Mouse (Mus musculus): Measurements from ENCODE around the gene Ccer2. TPM values are rescaled to one million over a fixed set of nuclear protein-coding genes. Genes with fewer than 3 reads are reported as not detected.
A peak's percentile ranks its signal among the peaks of the same experiment; 100 is the strongest.

Gene Ccer2
- polyA plus RNA-seq, 1 experiment from 2014 or later: 0.54 TPM

DNA sequence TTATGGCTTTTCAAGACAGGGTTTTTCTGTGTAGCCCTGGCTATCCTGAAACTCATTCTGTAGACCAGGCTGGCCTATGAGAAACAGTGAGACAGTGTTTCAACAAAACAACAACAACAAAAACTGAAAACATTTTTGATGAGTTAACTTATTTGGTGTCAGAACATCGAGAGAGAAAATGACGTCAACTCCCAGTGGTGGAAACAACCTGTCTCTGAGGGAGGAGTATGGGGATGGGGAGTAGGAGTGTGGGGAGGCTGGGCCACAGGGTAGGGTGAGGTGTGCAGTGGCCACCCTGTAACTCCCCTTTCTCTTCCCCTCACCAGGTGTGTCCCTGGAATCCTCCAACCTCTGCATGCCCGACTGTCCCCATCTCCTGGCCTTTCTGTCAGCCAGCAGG lies 38.5 kb downstream of the Ccer2 start:
- 84% methylated on average over 3 of the region's 3 CpGs for WGBS
- no peaks in the 10 kb centered on the region for H3K27me3 ChIP-seq
- no peak overlapping the region for H3K4me3 ChIP-seq
- no peak overlapping the region for H3K9ac ChIP-seq
- H3K9me3 ChIP-seq: no peaks in the 10 kb centered on the region
- H3K4me2 ChIP-seq: no peak overlapping the region
- no peak for ATAC-seq (ENCODE audit: low FRiP score, low read depth)
- H3K27ac ChIP-seq (replicated peaks): no peak overlapping the region
- no peaks in the 10 kb centered on the region for H3K36me3 ChIP-seq
- peaks cover 6% of the 10 kb centered on the region; the same call in 1 of the 2 replicates for H3K4me1 ChIP-seq (replicated peaks)

DNA sequence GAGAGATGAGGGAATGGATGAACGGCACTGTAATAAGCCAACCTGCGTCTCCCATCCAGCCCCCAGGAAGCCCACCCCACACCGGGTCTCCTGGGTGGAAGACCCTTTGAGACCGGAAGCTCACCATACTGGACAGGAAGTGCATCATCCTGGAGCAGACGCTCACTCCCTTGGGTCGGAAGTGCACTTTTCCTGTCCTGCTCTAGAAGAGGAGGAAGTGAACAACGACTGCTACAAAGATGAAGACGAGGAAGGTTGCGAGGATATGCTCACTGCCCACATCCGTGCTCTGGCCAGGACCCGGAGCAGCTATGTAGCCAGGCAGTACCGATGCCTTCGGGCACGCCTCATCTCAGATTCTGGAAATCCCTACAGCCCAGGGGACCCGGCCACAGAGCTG lies 39.9 kb downstream of the Ccer2 start:
- Histone ChIP-seq H3K27me3 (no peaks in the 10 kb centered on the region), H3K4me1 (replicated peaks) (peaks cover 6% of the 10 kb centered on the region; the same call in 1 of the 2 replicates), H3K36me3 (no peaks in the 10 kb centered on the region), H3K9me3 (no peaks in the 10 kb centered on the region), H3K4me3 (peak overlapping the region; percentile 8; the same call in 1 of the 2 replicates), H3K4me2 (peak overlapping the region; percentile 47), H3K9ac (no peak overlapping the region), H3K27ac (replicated peaks) (no peak overlapping the region)
- 84% methylated on average over 15 of the region's 15 CpGs for WGBS
- ATAC-seq (ENCODE audit: low FRiP score, low read depth): no peak

DNA sequence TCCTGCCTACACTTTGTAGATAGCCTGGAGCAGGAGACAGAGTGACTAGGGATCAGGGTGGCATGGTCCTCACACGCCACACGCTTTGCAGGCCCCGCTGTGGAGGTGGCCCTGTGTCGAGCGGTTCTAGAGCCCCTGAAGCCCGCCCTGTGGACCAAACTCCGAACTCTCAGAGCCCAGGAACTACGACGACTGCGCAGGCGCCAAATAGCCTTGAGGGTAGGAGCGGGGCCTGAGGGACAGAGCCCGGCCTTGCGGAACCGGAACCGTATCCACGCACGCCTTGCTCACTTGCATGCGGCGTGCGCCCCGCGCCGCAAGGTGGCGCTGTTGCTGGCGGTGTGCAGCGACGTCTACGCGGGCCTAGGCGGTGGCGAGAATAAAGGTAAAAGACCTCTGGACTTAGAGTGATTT lies 40.6 kb downstream of the Ccer2 start:
- Histone ChIP-seq H3K27me3 (no peaks in the 10 kb centered on the region), H3K9me3 (no peaks in the 10 kb centered on the region), H3K4me3 (peak overlapping the region; percentile 8), H3K9ac (peak overlapping the region; percentile 17; the same call in 1 of the 2 replicates), H3K4me2 (peak overlapping the region; percentile 47), H3K27ac (replicated peaks) (no peak overlapping the region), H3K4me1 (replicated peaks) (peaks cover 6% of the 10 kb centered on the region; the same call in 1 of the 2 replicates), H3K36me3 (no peaks in the 10 kb centered on the region)
- 11% methylated on average over 32 of the region's 32 CpGs for WGBS
- ATAC-seq (ENCODE audit: low FRiP score, low read depth): peak; percentile 73

DNA sequence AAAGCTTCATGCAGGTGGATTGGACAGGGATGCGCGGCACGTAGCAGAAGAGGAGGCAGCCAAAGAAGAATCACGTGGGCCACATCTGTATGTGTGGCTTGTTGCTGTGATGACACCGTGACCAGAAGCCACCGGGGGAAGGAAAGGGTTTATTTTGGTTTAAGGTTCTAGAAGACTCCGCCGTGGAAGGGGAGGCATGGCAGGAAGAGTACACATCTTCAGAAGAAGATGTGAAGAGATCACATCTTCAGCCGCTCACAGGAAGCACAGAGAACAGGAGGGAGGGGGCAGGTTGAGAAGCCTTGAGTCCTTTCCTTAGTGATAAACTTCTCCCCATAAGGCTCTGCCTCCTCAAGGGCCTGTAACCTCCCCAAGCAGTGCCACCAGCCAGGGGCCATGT lies 44.0 kb downstream of the Ccer2 start:
- H3K4me3 ChIP-seq: no peak overlapping the region
- H3K9ac ChIP-seq: no peak overlapping the region
- H3K4me1 ChIP-seq (replicated peaks): peaks cover 16% of the 10 kb centered on the region
- H3K9me3 ChIP-seq: no peaks in the 10 kb centered on the region
- 96% methylated on average over 9 of the region's 9 CpGs for WGBS
- H3K27me3 ChIP-seq: no peaks in the 10 kb centered on the region
- H3K27ac ChIP-seq (replicated peaks): no peak overlapping the region
- no peaks in the 10 kb centered on the region for H3K36me3 ChIP-seq
- ATAC-seq (ENCODE audit: low FRiP score, low read depth): no peak
- H3K4me2 ChIP-seq: no peak overlapping the region

DNA sequence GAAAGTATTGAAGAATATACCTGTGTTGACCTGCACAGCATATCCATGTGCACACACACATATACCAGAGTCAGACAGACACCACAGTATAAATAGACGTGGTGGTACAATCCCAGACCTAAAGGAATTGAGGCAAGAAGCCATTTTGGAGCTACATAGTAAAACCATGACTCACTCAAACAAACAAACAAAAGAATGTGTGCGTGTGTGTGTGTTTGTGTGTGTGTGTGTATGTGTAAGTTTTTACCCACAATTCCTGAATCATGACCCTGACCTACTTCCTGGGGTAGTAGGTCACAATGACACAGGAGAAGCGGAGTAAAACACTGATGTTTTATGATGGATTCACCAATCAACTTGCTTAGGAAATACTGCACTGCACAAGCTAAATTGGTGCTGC lies 45.5 kb downstream of the Ccer2 start:
- ATAC-seq (ENCODE audit: low FRiP score, low read depth): no peak
- H3K4me1 ChIP-seq (replicated peaks): peaks cover 15% of the 10 kb centered on the region
- H3K4me3 ChIP-seq: no peak overlapping the region
- no peaks in the 10 kb centered on the region for H3K36me3 ChIP-seq
- no peak overlapping the region for H3K4me2 ChIP-seq
- no peak overlapping the region for H3K27ac ChIP-seq (replicated peaks)
- H3K27me3 ChIP-seq: no peaks in the 10 kb centered on the region
- no peaks in the 10 kb centered on the region for H3K9me3 ChIP-seq
- H3K9ac ChIP-seq: no peak overlapping the region
- 75% methylated on average over 3 of the region's 3 CpGs for WGBS

DNA sequence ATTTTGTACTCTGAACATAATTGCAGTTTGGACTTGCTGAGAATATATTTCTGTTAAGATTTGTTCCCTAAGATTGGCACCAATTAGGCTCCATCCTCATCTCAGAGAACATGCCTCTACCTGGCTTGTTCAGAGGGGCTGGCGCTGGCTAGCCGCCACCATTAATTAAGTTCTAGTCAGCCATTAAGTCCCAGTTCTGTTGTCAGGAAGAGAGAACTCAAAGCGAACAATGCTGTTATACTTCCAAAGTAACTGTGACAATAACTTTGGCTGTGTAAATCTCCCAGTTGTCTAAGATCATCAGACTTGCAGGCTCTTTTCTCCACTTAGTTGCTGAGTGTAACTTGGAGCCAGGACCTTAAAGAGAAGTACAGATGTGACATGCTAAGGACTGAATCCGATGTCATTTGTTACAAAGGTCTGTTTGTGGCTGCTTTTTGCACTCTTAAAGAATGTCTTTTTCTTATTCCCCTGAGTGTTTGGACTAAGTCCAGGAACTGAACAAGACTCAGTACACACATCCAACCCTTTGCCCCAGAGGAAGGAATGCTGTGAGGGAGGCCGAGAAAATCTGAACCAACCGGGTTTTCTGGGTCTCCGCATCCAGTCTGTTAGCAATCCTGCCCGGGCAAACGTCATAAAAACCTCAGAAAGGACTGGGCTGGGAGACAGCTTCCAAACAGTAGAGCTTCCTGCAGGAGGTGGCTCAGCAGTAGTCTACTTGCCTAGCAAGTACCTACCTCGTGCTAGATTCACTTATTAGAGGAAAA lies 46.1 kb downstream of the Ccer2 start:
- Histone ChIP-seq H3K36me3 (no peaks in the 10 kb centered on the region), H3K27ac (replicated peaks) (peak overlapping the region; percentile 50; the same call in 1 of the 2 replicates), H3K27me3 (no peaks in the 10 kb centered on the region), H3K4me1 (replicated peaks) (peaks cover 10% of the 10 kb centered on the region), H3K4me3 (no peak overlapping the region), H3K4me2 (no peak overlapping the region), H3K9ac (no peak overlapping the region), H3K9me3 (no peaks in the 10 kb centered on the region)
- 26% methylated on average over 10 of the region's 10 CpGs for WGBS
- 0 out of 2 replicates have a peak, but pooled peaks have one; percentile 24 for ATAC-seq (ENCODE audit: low FRiP score, low read depth)

DNA sequence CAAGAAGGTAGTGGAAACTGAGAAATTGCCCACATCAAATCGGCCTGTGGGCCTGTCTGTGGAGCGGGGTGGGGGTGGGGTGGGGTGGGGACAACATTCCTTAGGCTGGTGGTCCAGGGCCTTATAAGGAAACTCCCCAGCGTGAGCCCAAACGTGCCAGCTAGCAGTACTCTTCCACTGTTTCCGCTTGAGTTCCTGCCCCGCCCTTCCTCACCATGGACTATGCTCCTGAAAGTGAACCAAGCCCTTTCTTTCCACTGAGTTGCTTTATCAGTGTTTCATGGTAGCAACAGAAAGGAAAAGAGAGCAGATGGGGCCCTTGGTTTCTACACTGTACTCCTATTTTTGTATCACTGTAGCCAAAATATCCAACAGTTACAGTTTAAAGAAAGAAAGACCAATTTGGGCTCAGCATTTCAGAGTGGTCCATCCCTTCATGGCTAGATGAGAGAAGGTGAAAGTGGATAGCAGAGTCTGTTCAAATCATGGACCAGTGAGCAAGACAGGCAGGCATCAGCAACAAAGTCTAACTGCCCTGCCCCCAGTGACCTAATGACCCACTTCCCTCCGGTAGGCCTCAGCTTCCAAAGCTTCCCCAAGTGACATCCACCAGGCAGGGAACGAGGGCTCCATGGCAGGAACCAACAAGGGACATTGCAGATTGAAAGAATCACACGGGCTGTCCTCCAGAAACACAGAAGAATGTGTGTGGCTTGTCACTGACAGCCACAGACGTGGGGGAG lies 47.0 kb downstream of the Ccer2 start:
- no peak overlapping the region for H3K9ac ChIP-seq
- no peak overlapping the region for H3K4me3 ChIP-seq
- no peak for ATAC-seq (ENCODE audit: low FRiP score, low read depth)
- WGBS: 8% methylated on average over 10 of the region's 10 CpGs
- no peaks in the 10 kb centered on the region for H3K27me3 ChIP-seq
- peaks cover 15% of the 10 kb centered on the region for H3K4me1 ChIP-seq (replicated peaks)
- H3K27ac ChIP-seq (replicated peaks): peak overlapping the region; percentile 50; the same call in 1 of the 2 replicates
- H3K36me3 ChIP-seq: no peaks in the 10 kb centered on the region
- no peaks in the 10 kb centered on the region for H3K9me3 ChIP-seq
- no peak overlapping the region for H3K4me2 ChIP-seq

DNA sequence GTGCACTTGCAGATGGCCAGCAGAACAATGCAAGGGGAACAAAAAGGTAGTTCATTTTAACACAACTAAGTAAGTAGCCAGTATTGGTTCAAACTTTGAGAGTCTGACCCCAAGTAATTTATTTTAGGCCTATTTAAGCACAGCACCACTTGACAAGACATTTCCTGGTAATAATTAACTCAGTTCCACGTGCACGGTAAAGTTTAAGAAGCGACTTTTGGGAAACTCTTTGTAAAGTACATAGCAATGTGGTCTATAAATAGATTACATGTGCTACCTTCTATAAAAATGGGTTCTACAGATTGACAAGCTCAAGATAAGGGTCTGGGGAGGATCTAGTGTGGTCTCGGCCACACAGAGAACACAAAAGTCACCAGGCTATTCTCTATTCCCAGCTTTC lies 47.8 kb downstream of the Ccer2 start:
- Histone ChIP-seq H3K27me3 (no peaks in the 10 kb centered on the region), H3K36me3 (no peaks in the 10 kb centered on the region), H3K27ac (replicated peaks) (0 out of 2 replicates have a peak overlapping the region, but pooled peaks have one; percentile 50), H3K4me2 (no peak overlapping the region), H3K4me1 (replicated peaks) (peaks cover 20% of the 10 kb centered on the region), H3K9ac (no peak overlapping the region), H3K4me3 (no peak overlapping the region), H3K9me3 (no peaks in the 10 kb centered on the region)
- 55% methylated on average over 4 of the region's 4 CpGs for WGBS
- ATAC-seq (ENCODE audit: low FRiP score, low read depth): no peak

DNA sequence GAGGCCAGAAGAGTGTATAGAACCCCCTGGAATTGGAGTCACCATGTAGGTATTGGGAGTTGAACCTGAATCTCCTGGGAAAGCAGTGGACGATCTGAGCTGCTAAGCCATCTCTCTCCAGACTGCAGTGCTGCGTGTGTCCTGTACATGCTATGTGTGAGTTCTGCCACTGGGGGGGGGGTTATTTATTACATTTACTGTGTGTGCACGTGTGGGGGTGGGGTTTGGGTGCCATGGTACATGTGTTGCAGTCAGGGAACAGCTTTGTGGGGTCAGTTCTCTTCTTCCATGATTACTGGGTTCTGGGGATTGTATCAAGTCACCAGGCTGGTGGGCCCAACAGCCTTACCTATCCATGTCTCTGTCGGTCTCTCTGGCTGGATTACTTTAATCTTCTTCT lies 50.9 kb downstream of the Ccer2 start:
- Histone ChIP-seq H3K9ac (no peak overlapping the region), H3K4me1 (replicated peaks) (peaks cover 21% of the 10 kb centered on the region), H3K27me3 (no peaks in the 10 kb centered on the region), H3K27ac (replicated peaks) (no peak overlapping the region), H3K4me3 (no peak overlapping the region), H3K9me3 (no peaks in the 10 kb centered on the region), H3K4me2 (no peak overlapping the region), H3K36me3 (no peaks in the 10 kb centered on the region)
- WGBS: 72% methylated on average over 4 of the region's 4 CpGs
- no peak for ATAC-seq (ENCODE audit: low FRiP score, low read depth)

DNA sequence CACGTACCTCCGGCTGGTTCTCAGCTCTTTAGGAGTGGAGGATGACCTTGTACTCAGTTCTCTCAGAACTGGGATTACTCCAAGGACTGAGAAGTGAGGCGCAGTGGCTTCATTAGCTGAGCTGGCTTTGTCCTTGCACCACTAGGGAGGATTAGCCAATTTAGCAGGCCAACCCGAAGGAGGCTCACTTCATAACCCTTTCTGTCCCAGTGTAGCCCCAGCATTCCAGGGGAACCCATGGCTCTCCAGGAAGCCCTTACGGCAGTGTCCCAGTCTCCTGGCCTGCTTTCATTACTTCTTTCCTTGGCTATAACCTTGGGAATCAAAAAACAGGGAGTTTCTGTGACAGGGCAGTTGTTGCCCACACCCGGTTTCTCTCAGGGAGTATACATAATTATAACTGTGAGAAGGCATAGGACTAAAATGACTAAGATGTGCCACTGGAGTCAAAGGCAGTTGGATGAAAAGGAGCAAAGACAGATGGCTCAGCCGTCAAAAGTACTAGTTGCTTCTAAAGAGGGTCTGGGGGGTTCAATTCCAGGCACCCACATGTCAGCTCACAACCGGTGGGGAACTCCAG lies 51.8 kb downstream of the Ccer2 start:
- Histone ChIP-seq H3K27ac (replicated peaks) (peak overlapping the region; percentile 99), H3K4me2 (peak overlapping the region; percentile 86), H3K4me3 (peak overlapping the region; percentile 73), H3K36me3 (no peaks in the 10 kb centered on the region), H3K27me3 (no peaks in the 10 kb centered on the region), H3K9me3 (no peaks in the 10 kb centered on the region), H3K4me1 (replicated peaks) (peaks cover 21% of the 10 kb centered on the region), H3K9ac (peak overlapping the region; percentile 81)
- WGBS: 36% methylated on average over 6 of the region's 8 CpGs
- no peak for ATAC-seq (ENCODE audit: low FRiP score, low read depth)

DNA sequence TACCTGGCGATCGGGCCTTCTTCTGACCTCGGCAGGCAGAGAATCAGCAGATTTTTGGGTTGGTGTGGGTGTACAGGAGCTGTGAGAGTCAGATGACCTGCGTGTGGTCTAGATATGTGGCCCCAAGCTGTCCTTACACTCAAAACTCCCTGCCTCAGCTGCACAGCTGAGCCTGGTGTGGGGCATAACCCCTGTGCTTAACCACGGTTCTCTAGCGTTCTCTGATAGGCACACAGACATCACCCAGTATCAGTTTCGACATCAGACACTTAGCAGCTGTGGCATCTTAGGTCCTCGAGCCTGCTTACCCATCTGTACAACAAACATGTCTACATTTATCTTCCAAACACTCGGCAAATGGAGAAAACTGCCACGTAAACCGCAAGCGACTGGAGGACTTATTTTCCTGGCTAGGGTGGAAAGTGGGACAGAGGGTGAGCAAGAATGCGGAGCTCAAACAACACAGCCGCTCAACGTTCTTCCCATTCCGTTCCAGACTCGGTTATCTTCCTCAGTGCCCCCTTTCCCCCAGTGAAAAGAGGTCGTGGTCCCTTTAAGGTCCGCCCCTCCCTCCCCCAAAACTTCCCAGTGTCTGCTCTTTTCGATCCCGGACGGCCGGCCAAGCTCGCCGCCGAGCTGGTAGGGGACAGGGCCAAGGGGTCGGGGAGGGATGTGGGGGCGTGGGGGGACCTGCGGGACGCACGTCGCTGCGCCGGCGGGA lies 52.4 kb downstream of the Ccer2 start, which contains the start of gene Hnrnpl:
Hnrnpl (plus strand) TSS at position 321 of the 721 bp plus-strand sequence.
- ATAC-seq (ENCODE audit: low FRiP score, low read depth): no peak; the same call in 1 of the 2 replicates

More for the DNA sequence above, 52.4 kb downstream of the Ccer2 start, which contains the start of gene Hnrnpl:
- no peaks in the 10 kb centered on the region for H3K9me3 ChIP-seq
- peaks cover 3% of the 10 kb centered on the region for H3K36me3 ChIP-seq
- H3K27me3 ChIP-seq: no peaks in the 10 kb centered on the region
- H3K4me1 ChIP-seq (replicated peaks): peaks cover 27% of the 10 kb centered on the region
- H3K9ac ChIP-seq: peak within 1 kb of the TSS; percentile 81
- 3% methylated on average over 35 of the region's 35 CpGs for WGBS
- peak within 1 kb of the TSS; percentile 86 for H3K4me2 ChIP-seq
- H3K27ac ChIP-seq (replicated peaks): peak within 1 kb of the TSS; percentile 99
- H3K4me3 ChIP-seq: peak within 1 kb of the TSS; percentile 73

Data from hindbrain, embryonic 15.5 days (tissue).